Mouse (Mus musculus) MN1 (cell line): ENCODE results near the gene Rasgef1b.

Experiments used
- DNase-seq: peaks from one replicate; pipeline ENCODE4 v3.0.0-alpha.2; 2016; ENCODE audit warnings: low spot score

Gene Rasgef1b

GRCm38 (mm10) chr5:99399855-99400626 is 328.8 kb downstream of the Rasgef1b start:
- no peak for DNase-seq

- no peak for DNase-seq
These were observed 330.3 kb downstream of the Rasgef1b start for GRCm38 (mm10) chr5:99398472-99399070.

- DNase-seq = no peak
These were observed 334.3 kb downstream of the Rasgef1b start for GRCm38 (mm10) chr5:99394578-99394977.

- DNase-seq = no peak
These were observed 337.3 kb downstream of the Rasgef1b start for GRCm38 (mm10) chr5:99391525-99391924.

GRCm38 (mm10) chr5:99390776-99391175 is 338.1 kb downstream of the Rasgef1b start:
- no peak for DNase-seq

- no peak for DNase-seq
These were observed 338.6 kb downstream of the Rasgef1b start for GRCm38 (mm10) chr5:99390314-99390713.

GRCm38 (mm10) chr5:99388585-99389250 is 340.1 kb downstream of the Rasgef1b start:
- DNase-seq = no peak

GRCm38 (mm10) chr5:99388131-99388530 is 340.7 kb downstream of the Rasgef1b start:
- no peak for DNase-seq

- no peak for DNase-seq
These were observed 341.5 kb downstream of the Rasgef1b start for GRCm38 (mm10) chr5:99387185-99387981.

- no peak for DNase-seq
These were observed 342.5 kb downstream of the Rasgef1b start for GRCm38 (mm10) chr5:99386246-99386845.

GRCm38 (mm10) chr5:99385737-99386136 is 343.1 kb downstream of the Rasgef1b start:
- no peak for DNase-seq

- no peak for DNase-seq
These were observed 343.8 kb downstream of the Rasgef1b start for GRCm38 (mm10) chr5:99385090-99385489.

- no peak for DNase-seq
These were observed 345.0 kb downstream of the Rasgef1b start for GRCm38 (mm10) chr5:99383783-99384281.

- no peak for DNase-seq
These were observed 346.1 kb downstream of the Rasgef1b start for GRCm38 (mm10) chr5:99382786-99383185.

GRCm38 (mm10) chr5:99381639-99382038 is 347.2 kb downstream of the Rasgef1b start:
- DNase-seq = no peak

GRCm38 (mm10) chr5:99380882-99381281 is 348.0 kb downstream of the Rasgef1b start:
- DNase-seq = no peak

GRCm38 (mm10) chr5:99380166-99380565 is 348.7 kb downstream of the Rasgef1b start:
- no peak for DNase-seq

GRCm38 (mm10) chr5:99378437-99379226 is 350.2 kb downstream of the Rasgef1b start:
- DNase-seq = no peak

- DNase-seq = no peak
These were observed 353.1 kb downstream of the Rasgef1b start for GRCm38 (mm10) chr5:99375725-99376124.

- DNase-seq = no peak
These were observed 354.4 kb downstream of the Rasgef1b start for GRCm38 (mm10) chr5:99374460-99374859.
